Mouse (Mus musculus): ENCODE results near the gene Olfr606. TPM values are rescaled to one million over a fixed set of nuclear protein-coding genes. Genes with fewer than 3 reads are reported as not detected.

Olfr606 gene
- polyA plus RNA-seq, 1 experiment from 2014 or later, result not detected

DNA sequence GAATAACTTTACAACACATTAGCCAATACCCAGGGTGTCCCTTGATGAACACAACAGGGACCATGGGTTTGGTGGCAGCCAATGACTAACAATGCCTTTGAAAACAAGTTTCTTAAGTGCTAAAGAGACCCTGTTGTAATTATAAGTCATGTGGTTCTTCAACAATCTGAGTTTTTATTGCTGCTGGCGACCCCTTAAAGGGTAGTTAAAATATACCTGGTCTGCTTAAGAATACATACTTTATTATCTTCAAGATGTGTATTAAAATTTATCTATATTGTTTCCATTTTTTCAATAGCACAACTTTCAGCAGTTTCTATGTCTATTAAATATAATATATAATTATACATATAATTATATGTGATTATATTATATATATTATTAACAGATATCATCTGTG lies 49.1 kb downstream of the Olfr606 start, which contains the start of gene Olfr609:
Olfr609 (minus strand) TSS at position 101 of the 400 bp plus-strand sequence.
- Histone ChIP-seq H3K4me3 (ENCODE audit: low read depth, low read length) (no peak within 1 kb of the TSS), H3K4me1 (replicated peaks; ENCODE audit: control insufficient read depth, insufficient read depth, low read length) (no peaks in the 10 kb centered on the region), H3K36me3 (ENCODE audit: control insufficient read depth, insufficient read depth) (no peaks in the 10 kb centered on the region), H3K9ac (ENCODE audit: low read depth, low read length) (no peak within 1 kb of the TSS), H3K4me2 (replicated peaks; ENCODE audit: low read depth) (no peak within 1 kb of the TSS), H3K27ac (ENCODE audit: low read depth, low read length) (no peak within 1 kb of the TSS), H3K27me3 (replicated peaks; ENCODE audit: control insufficient read depth, insufficient read depth, low read length) (no peaks in the 10 kb centered on the region), H3K9me3 (ENCODE audit: control insufficient read depth) (no peaks in the 10 kb centered on the region)
- 33% methylated on average over 1 of the region's 1 CpGs for WGBS
- TF ChIP-seq CTCF (IDR thresholded peaks at IDR 0.05; ENCODE audit: low read depth), result no peak
- ATAC-seq, result no peak

Small RNA genes within 50 kb of the gene (microRNA-seq; reads per million reads assigned to microRNA genes)
- not detected for gene Gm25774

Other genes starting within 250 kb of the Olfr606 start
- gene Olfr593, start 237.2 kb upstream of the Olfr606 start, polyA plus RNA-seq (2015; fragmentation: Nextera tagmentation; extraction: Ambion mirVana), result not detected in 2 replicates
- not detected in 2 replicates for gene Olfr594, start 232.1 kb upstream of the Olfr606 start, polyA plus RNA-seq (2015; fragmentation: Nextera tagmentation; extraction: Ambion mirVana)
- not detected in 2 replicates for gene Usp17ld, start 196.5 kb upstream of the Olfr606 start, polyA plus RNA-seq (2015; fragmentation: Nextera tagmentation; extraction: Ambion mirVana)
- not detected in 2 replicates for gene Olfr596, start 143.4 kb upstream of the Olfr606 start, polyA plus RNA-seq (2015; fragmentation: Nextera tagmentation; extraction: Ambion mirVana)
- gene Olfr597, start 132.7 kb upstream of the Olfr606 start, polyA plus RNA-seq (2015; fragmentation: Nextera tagmentation; extraction: Ambion mirVana), result not detected in 2 replicates
- gene Olfr598, start 125.5 kb upstream of the Olfr606 start, polyA plus RNA-seq (2015; fragmentation: Nextera tagmentation; extraction: Ambion mirVana), result not detected in 2 replicates
- gene Olfr599, start 113.1 kb upstream of the Olfr606 start, polyA plus RNA-seq (2015; fragmentation: Nextera tagmentation; extraction: Ambion mirVana), result not detected in 2 replicates
- gene Olfr600, start 99.4 kb upstream of the Olfr606 start, polyA plus RNA-seq (2015; fragmentation: Nextera tagmentation; extraction: Ambion mirVana), result not detected in 2 replicates
- gene Olfr601, start 86.4 kb upstream of the Olfr606 start, polyA plus RNA-seq (2015; fragmentation: Nextera tagmentation; extraction: Ambion mirVana), result not detected in 2 replicates
- not detected in 2 replicates for gene Olfr603, start 62.9 kb upstream of the Olfr606 start, polyA plus RNA-seq (2015; fragmentation: Nextera tagmentation; extraction: Ambion mirVana)
- not detected in 2 replicates for gene Usp17lc, start 34.0 kb upstream of the Olfr606 start, polyA plus RNA-seq (2015; fragmentation: Nextera tagmentation; extraction: Ambion mirVana)
- not detected in 2 replicates for gene Olfr605, start 3.6 kb upstream of the Olfr606 start, polyA plus RNA-seq (2015; fragmentation: Nextera tagmentation; extraction: Ambion mirVana)
- gene Olfr607, start 15.1 kb downstream of the Olfr606 start, polyA plus RNA-seq (2015; fragmentation: Nextera tagmentation; extraction: Ambion mirVana), result not detected in 2 replicates
- gene Olfr608, start 20.8 kb downstream of the Olfr606 start, polyA plus RNA-seq (2015; fragmentation: Nextera tagmentation; extraction: Ambion mirVana), result not detected in 2 replicates
- not detected in 2 replicates for gene Olfr609, start 49.0 kb downstream of the Olfr606 start, polyA plus RNA-seq (2015; fragmentation: Nextera tagmentation; extraction: Ambion mirVana)
- not detected in 2 replicates for gene Olfr610, start 63.1 kb downstream of the Olfr606 start, polyA plus RNA-seq (2015; fragmentation: Nextera tagmentation; extraction: Ambion mirVana)
- not detected in 2 replicates for gene Olfr611, start 71.8 kb downstream of the Olfr606 start, polyA plus RNA-seq (2015; fragmentation: Nextera tagmentation; extraction: Ambion mirVana)
- gene Olfr612, start 93.7 kb downstream of the Olfr606 start, polyA plus RNA-seq (2015; fragmentation: Nextera tagmentation; extraction: Ambion mirVana), result not detected in 2 replicates
- gene Olfr613, start 99.0 kb downstream of the Olfr606 start, polyA plus RNA-seq (2015; fragmentation: Nextera tagmentation; extraction: Ambion mirVana), result not detected in 2 replicates
- gene Olfr615, start 107.0 kb downstream of the Olfr606 start, polyA plus RNA-seq (2015; fragmentation: Nextera tagmentation; extraction: Ambion mirVana), result not detected in 2 replicates
- not detected in 2 replicates for gene Olfr616, start 120.1 kb downstream of the Olfr606 start, polyA plus RNA-seq (2015; fragmentation: Nextera tagmentation; extraction: Ambion mirVana)
- not detected in 2 replicates for gene Olfr617, start 124.0 kb downstream of the Olfr606 start, polyA plus RNA-seq (2015; fragmentation: Nextera tagmentation; extraction: Ambion mirVana)
- gene Olfr618, start 141.1 kb downstream of the Olfr606 start, polyA plus RNA-seq (2015; fragmentation: Nextera tagmentation; extraction: Ambion mirVana), result not detected in 2 replicates
- gene Olfr619, start 151.5 kb downstream of the Olfr606 start, polyA plus RNA-seq (2015; fragmentation: Nextera tagmentation; extraction: Ambion mirVana), result not detected in 2 replicates
- gene Olfr620, start 163.5 kb downstream of the Olfr606 start, polyA plus RNA-seq (2015; fragmentation: Nextera tagmentation; extraction: Ambion mirVana), result not detected in 2 replicates
- gene Olfr622, start 193.7 kb downstream of the Olfr606 start, polyA plus RNA-seq (2015; fragmentation: Nextera tagmentation; extraction: Ambion mirVana), result not detected in 2 replicates
- not detected in 2 replicates for gene Olfr623, start 214.7 kb downstream of the Olfr606 start, polyA plus RNA-seq (2015; fragmentation: Nextera tagmentation; extraction: Ambion mirVana)
- 0.09 TPM in 2 replicates for gene Olfr624, start 222.1 kb downstream of the Olfr606 start, polyA plus RNA-seq (2015; fragmentation: Nextera tagmentation; extraction: Ambion mirVana)
- not detected in 2 replicates for gene Olfr625-ps1, start 233.7 kb downstream of the Olfr606 start, polyA plus RNA-seq (2015; fragmentation: Nextera tagmentation; extraction: Ambion mirVana)

Data from intestine, postnatal 0 days (tissue).